Mouse (Mus musculus) adrenal gland, postnatal 10 days (tissue): ENCODE measurements around the gene Fars2. TPM values are rescaled to one million over a fixed set of nuclear protein-coding genes. Genes with fewer than 3 reads are reported as not detected.
A peak's percentile ranks its signal among the peaks of the same experiment; 100 is the strongest.

Experiments
- DNase-seq: peaks from one replicate; pipeline ENCODE4 v3.0.0; 2021; ENCODE audit warnings: mixed read lengths
- total RNA-seq, 2 experiments: library from RNA; stranded (reverse); gene quantifications; 2 replicates each; pipeline ENCODE4 v1.2.3; 2021

Fars2 gene
- total RNA-seq, 2 experiments from 2014 or later = 86.3 to 88.6 TPM

GRCm38 (mm10) chr13:36578569-36579333 lies 461.5 kb downstream of the Fars2 start:
- peak; percentile 80 for DNase-seq

- DNase-seq = no peak
Measured at GRCm38 (mm10) chr13:36582406-36583070, 465.3 kb downstream of the Fars2 start.

GRCm38 (mm10) chr13:36583481-36584151 lies 466.4 kb downstream of the Fars2 start:
- DNase-seq = peak; percentile 12

- DNase-seq = no peak
Measured at GRCm38 (mm10) chr13:36584197-36584596, 467.0 kb downstream of the Fars2 start.

GRCm38 (mm10) chr13:36589092-36589491 lies 471.9 kb downstream of the Fars2 start:
- no peak for DNase-seq

- DNase-seq = no peak
Measured at GRCm38 (mm10) chr13:36592291-36592690, 475.1 kb downstream of the Fars2 start.

GRCm38 (mm10) chr13:36606717-36607116 lies 489.5 kb downstream of the Fars2 start:
- DNase-seq = no peak

GRCm38 (mm10) chr13:36607871-36608270 lies 490.7 kb downstream of the Fars2 start:
- DNase-seq = no peak

- DNase-seq = no peak
Measured at GRCm38 (mm10) chr13:36610426-36610825, 493.2 kb downstream of the Fars2 start.

GRCm38 (mm10) chr13:36612785-36613750 lies 495.9 kb downstream of the Fars2 start:
- DNase-seq = no peak

GRCm38 (mm10) chr13:36620498-36621332 lies 503.5 kb downstream of the Fars2 start:
- peak; percentile 44 for DNase-seq

GRCm38 (mm10) chr13:36621333-36621659 lies 504.1 kb downstream of the Fars2 start:
- no peak for DNase-seq

- DNase-seq = no peak
Measured at GRCm38 (mm10) chr13:36623556-36623955, 506.3 kb downstream of the Fars2 start.

- DNase-seq = no peak
Measured at GRCm38 (mm10) chr13:36629154-36629553, 511.9 kb downstream of the Fars2 start.

- no peak for DNase-seq
Measured at GRCm38 (mm10) chr13:36648257-36648656, 531.0 kb downstream of the Fars2 start.

- DNase-seq = no peak
Measured at GRCm38 (mm10) chr13:36654251-36654650, 537.0 kb downstream of the Fars2 start.

GRCm38 (mm10) chr13:36679345-36679744 lies 562.1 kb downstream of the Fars2 start:
- DNase-seq = no peak

- DNase-seq = no peak
Measured at GRCm38 (mm10) chr13:36680690-36681355, 563.6 kb downstream of the Fars2 start.

GRCm38 (mm10) chr13:36683581-36683980 lies 566.4 kb downstream of the Fars2 start:
- no peak for DNase-seq

GRCm38 (mm10) chr13:36695516-36696201 lies 578.4 kb downstream of the Fars2 start:
- peak; percentile 68 for DNase-seq
